Mouse (Mus musculus) lung, embryonic 14.5 days (tissue): Measurements from ENCODE around the gene Zfand4. TPM values are rescaled to one million over a fixed set of nuclear protein-coding genes. Genes with fewer than 3 reads are reported as not detected.
"Not testable (repeated sequence)": the region's sequence is repeated elsewhere in the genome, so short reads cannot be mapped to it uniquely, and the experiment has no call there.

Experiments
- ATAC-seq: fragments of 200-750 bp; cut with Nextera tagmentation; 2 replicates; pipeline ENCODE4 v1.8.0; 2017; ENCODE audit warnings: mild to moderate bottlenecking, moderate TSS enrichment, moderate library complexity; ENCODE audit not compliant: insufficient read depth
- DNase-seq: peaks from one replicate; pipeline ENCODE4 v3.0.0-alpha.2; 2015
- H3K27ac ChIP-seq: fragments of 300-500 bp; sonication (generic); 2 replicates; pipeline ENCODE4 v1.5.1; 2014; ENCODE audit warnings: low read depth, mild to moderate bottlenecking, moderate library complexity
- H3K27me3 ChIP-seq: fragments of 300-500 bp; sonication (generic); 2 replicates; pipeline ENCODE4 v1.6.1; 2014; ENCODE audit warnings: low read length, control low read depth; ENCODE audit not compliant: insufficient read depth
- H3K36me3 ChIP-seq: fragments of 300-500 bp; sonication (generic); 2 replicates; pipeline ENCODE4 v1.6.1; 2014; ENCODE audit warnings: control low read depth; ENCODE audit not compliant: insufficient read depth
- H3K4me1 ChIP-seq: fragments of 300-500 bp; sonication (generic); 2 replicates; pipeline ENCODE4 v1.6.1; 2014; ENCODE audit warnings: antibody characterized with exemption, control low read depth; ENCODE audit not compliant: insufficient read depth
- H3K4me2 ChIP-seq: fragments of 300-500 bp; sonication (generic); 2 replicates; pipeline ENCODE4 v1.6.1; 2014; ENCODE audit warnings: mild to moderate bottlenecking
- H3K4me3 ChIP-seq: fragments of 300-500 bp; sonication (generic); 2 replicates; pipeline ENCODE4 v1.5.1; 2014; ENCODE audit warnings: low read depth, low read length
- H3K9ac ChIP-seq: fragments of 300-500 bp; sonication (generic); 2 replicates; pipeline ENCODE4 v1.6.1; 2014
- H3K9me3 ChIP-seq: fragments of 300-500 bp; sonication (generic); 2 replicates; pipeline ENCODE4 v1.6.1; 2016; ENCODE audit warnings: low read depth, low read length, control low read depth
- CTCF ChIP-seq: IDR thresholded peaks from 2 replicates; pipeline ENCODE4 v1.5.1; 2016; ENCODE audit warnings: antibody characterized with exemption, low read depth
- WGBS: fragments of 180-500 bp; shearing (Covaris S2); extraction: QIAGEN DNeasy Blood & Tissue Kit; methylation state at CpG from one replicate; pipeline ENCODE4 v1.1.7; 2014; 5-methylcytosine and 5-hydroxymethylcytosine counted together
- polyA plus RNA-seq: library from polyadenylated mRNA; unstranded; fragments of >200 nt; fragmentation: Nextera tagmentation; extraction: Ambion mirVana; gene quantifications from 2 replicates; pipeline ENCODE4 v1.2.1, GENCODE M21; 2014

Gene Zfand4
- polyA plus RNA-seq, 1 experiment from 2014 or later, result 6.9 TPM

DNA sequence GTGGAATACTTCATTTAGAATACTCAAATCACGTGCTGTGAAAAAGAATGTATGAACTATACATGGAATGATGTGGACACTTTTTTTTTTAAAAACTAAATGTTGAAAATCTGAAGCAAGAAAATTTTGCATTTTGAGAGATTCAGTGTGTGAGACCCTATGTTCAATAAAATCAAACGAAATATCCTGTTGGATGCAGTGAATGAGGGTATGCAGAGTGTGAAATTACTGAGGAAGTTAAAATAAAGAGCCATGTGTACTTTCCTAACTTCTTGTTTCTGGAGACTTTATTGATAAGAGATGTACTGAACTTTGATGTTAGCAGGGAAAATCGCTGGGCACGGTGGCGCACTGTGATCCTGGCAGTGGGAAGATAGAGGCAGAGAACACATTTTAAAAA is 75.1 kb downstream of the Zfand4 start:
- DNase-seq, result no peak
- H3K4me2 ChIP-seq, result peak overlapping the region; percentile 61
- peak overlapping the region; percentile 26; the same call in 1 of the 2 replicates for H3K9ac ChIP-seq
- ATAC-seq, result no peak
- TF ChIP-seq CTCF, result no peak
- H3K27me3 ChIP-seq, result no peaks in the 10 kb centered on the region
- WGBS, result 78% methylated on average over 5 of the region's 5 CpGs
- H3K4me1 ChIP-seq, result no peaks in the 10 kb centered on the region
- no peaks in the 10 kb centered on the region for H3K36me3 ChIP-seq
- H3K4me3 ChIP-seq, result peak overlapping the region; percentile 95; the same call in 1 of the 2 replicates
- H3K27ac ChIP-seq, result no peak overlapping the region
- H3K9me3 ChIP-seq, result no peaks in the 10 kb centered on the region

GRCm38 (mm10) chr6:116340521-116340920 is 76.5 kb downstream of the Zfand4 start:
- Histone ChIP-seq H3K4me3 (no peak overlapping the region), H3K9me3 (no peaks in the 10 kb centered on the region), H3K27me3 (no peaks in the 10 kb centered on the region), H3K4me2 (no peak overlapping the region), H3K27ac (no peak overlapping the region), H3K9ac (no peak overlapping the region), H3K4me1 (no peaks in the 10 kb centered on the region), H3K36me3 (no peaks in the 10 kb centered on the region)
- no peak for DNase-seq
- WGBS, result 95% methylated on average over 1 of the region's 1 CpGs
- TF ChIP-seq CTCF, result no peak
- no peak for ATAC-seq

- Histone ChIP-seq H3K9me3 (no peaks in the 10 kb centered on the region), H3K36me3 (no peaks in the 10 kb centered on the region), H3K4me1 (no peaks in the 10 kb centered on the region), H3K4me3 (no peak overlapping the region), H3K4me2 (no peak overlapping the region), H3K9ac (no peak overlapping the region), H3K27ac (no peak overlapping the region), H3K27me3 (no peaks in the 10 kb centered on the region)
- no peak for TF ChIP-seq CTCF
- ATAC-seq, result no peak
- DNase-seq, result no peak
- WGBS, result 75% methylated on average over 2 of the region's 2 CpGs
These were observed 83.9 kb downstream of the Zfand4 start for GRCm38 (mm10) chr6:116347953-116348352.

DNA sequence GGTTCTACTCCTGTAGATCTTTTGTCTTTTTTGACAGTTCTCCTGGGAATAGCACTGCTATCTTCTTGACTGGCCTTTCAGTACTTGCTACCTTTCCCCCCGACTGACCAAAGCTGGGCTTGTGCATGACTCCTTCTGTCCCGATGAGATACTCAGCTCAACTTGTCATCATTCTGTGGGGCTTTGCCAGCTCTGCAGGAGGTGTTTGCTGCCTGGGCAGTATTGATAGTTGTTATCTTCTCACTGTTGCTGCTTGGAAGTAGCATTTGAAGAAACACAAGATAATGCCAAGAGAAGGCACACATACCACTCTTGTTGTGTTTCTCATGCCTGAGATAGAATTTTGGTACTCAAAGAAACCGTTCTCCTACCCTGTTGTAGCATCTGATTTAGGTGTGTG is 86.0 kb downstream of the Zfand4 start:
- H3K9ac ChIP-seq, result no peak overlapping the region
- no peaks in the 10 kb centered on the region for H3K36me3 ChIP-seq
- DNase-seq, result no peak
- no peaks in the 10 kb centered on the region for H3K27me3 ChIP-seq
- no peak overlapping the region for H3K27ac ChIP-seq
- H3K9me3 ChIP-seq, result no peaks in the 10 kb centered on the region
- ATAC-seq, result peak; percentile 44; the same call in 1 of the 2 replicates
- no peak overlapping the region for H3K4me3 ChIP-seq
- no peaks in the 10 kb centered on the region for H3K4me1 ChIP-seq
- TF ChIP-seq CTCF, result no peak
- H3K4me2 ChIP-seq, result no peak overlapping the region
- WGBS, result 80% methylated on average over 3 of the region's 3 CpGs

GRCm38 (mm10) chr6:116350643-116351042 is 86.6 kb downstream of the Zfand4 start:
- DNase-seq, result no peak
- no peak overlapping the region for H3K9ac ChIP-seq
- no peak overlapping the region for H3K27ac ChIP-seq
- H3K4me2 ChIP-seq, result no peak overlapping the region; the same call in 1 of the 2 replicates
- H3K9me3 ChIP-seq, result no peaks in the 10 kb centered on the region
- H3K36me3 ChIP-seq, result no peaks in the 10 kb centered on the region
- no peaks in the 10 kb centered on the region for H3K4me1 ChIP-seq
- H3K27me3 ChIP-seq, result no peaks in the 10 kb centered on the region
- peak; percentile 58; the same call in 1 of the 2 replicates for ATAC-seq
- no peak for TF ChIP-seq CTCF
- 76% methylated on average over 6 of the region's 6 CpGs for WGBS
- no peak overlapping the region for H3K4me3 ChIP-seq

- Histone ChIP-seq H3K9ac (no peak overlapping the region; the same call in 1 of the 2 replicates), H3K9me3 (no peaks in the 10 kb centered on the region), H3K27ac (no peak overlapping the region), H3K4me3 (no peak overlapping the region), H3K27me3 (no peaks in the 10 kb centered on the region), H3K4me2 (no peak overlapping the region), H3K4me1 (no peaks in the 10 kb centered on the region), H3K36me3 (no peaks in the 10 kb centered on the region)
- ATAC-seq (no peak), DNase-seq (no peak)
- WGBS, result 78% methylated on average over 4 of the region's 4 CpGs
- no peak for TF ChIP-seq CTCF
These were observed 87.5 kb downstream of the Zfand4 start for GRCm38 (mm10) chr6:116351534-116351933.

GRCm38 (mm10) chr6:116353428-116353827 is 89.4 kb downstream of the Zfand4 start:
- ATAC-seq, result no peak
- 71% methylated on average over 1 of the region's 1 CpGs for WGBS
- H3K9ac ChIP-seq, result no peak overlapping the region

DNA sequence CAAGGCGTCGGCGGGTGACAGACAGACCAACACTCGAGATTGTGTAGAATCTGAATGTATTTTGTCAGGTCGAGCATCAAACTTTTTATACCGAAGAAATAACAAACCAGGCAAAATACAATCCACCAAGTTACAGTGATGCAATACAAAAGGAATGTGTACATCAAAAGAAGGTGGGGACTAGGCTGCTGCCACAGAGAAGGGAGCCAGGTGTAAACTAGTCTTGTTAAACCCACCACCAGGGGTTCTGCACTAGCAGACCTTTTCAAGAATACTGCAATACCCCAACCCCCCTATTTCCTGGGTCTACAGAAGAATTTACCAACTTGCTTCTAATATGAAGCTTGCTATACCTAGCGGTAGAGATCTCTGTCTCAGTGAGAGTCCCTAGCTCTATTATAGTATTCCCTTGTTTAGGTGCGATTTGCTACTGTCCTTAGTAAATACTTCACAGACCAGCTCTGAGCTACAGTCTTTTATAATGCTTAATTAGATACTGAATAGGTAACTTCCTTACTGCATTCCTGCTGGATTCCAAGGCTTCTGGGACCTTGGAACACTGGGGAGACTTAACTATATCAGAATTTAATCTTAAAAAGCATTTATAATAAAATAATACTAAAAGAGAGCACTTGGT is 92.4 kb downstream of the Zfand4 start:
- not testable (repeated sequence) for H3K27ac ChIP-seq, H3K9me3 ChIP-seq, H3K4me1 ChIP-seq, H3K36me3 ChIP-seq, H3K4me2 ChIP-seq, H3K9ac ChIP-seq, ATAC-seq, DNase-seq, H3K4me3 ChIP-seq, H3K27me3 ChIP-seq
- 70% methylated on average over 8 of the region's 8 CpGs for WGBS

More at GRCm38 (mm10) chr6:116353428-116353827, 89.4 kb downstream of the Zfand4 start:
- Histone ChIP-seq H3K9me3 (no peaks in the 10 kb centered on the region), H3K27me3 (no peaks in the 10 kb centered on the region), H3K27ac (no peak overlapping the region), H3K4me1 (no peaks in the 10 kb centered on the region), H3K36me3 (no peaks in the 10 kb centered on the region), H3K4me3 (no peak overlapping the region), H3K4me2 (no peak overlapping the region)
- DNase-seq, result no peak
- no peak for TF ChIP-seq CTCF
